Mouse (Mus musculus) lung, adult 2 months (tissue): ENCODE measurements around the gene Prx. TPM values are rescaled to one million over a fixed set of nuclear protein-coding genes. Genes with fewer than 3 reads are reported as not detected.
"Not testable (repeated sequence)": the region's sequence is repeated elsewhere in the genome, so short reads cannot be mapped to it uniquely, and the experiment has no call there.

Experiments used
- DNase-seq: peaks from one replicate; pipeline ENCODE4 v3.0.0; 2022
- H3K4me1 ChIP-seq: fragments of 200-500 bp; 2 replicates; pipeline ENCODE4 v1.6.1; 2011; ENCODE audit warnings: low read length; ENCODE audit not compliant: control insufficient read depth, insufficient read depth
- H3K4me3 ChIP-seq: fragments of 200-500 bp; replicated peaks from 2 replicates; pipeline ENCODE3; 2011; ENCODE audit warnings: low read depth, mild to moderate bottlenecking, control low read depth, low read length; ENCODE audit errors: extremely low read depth
- CTCF ChIP-seq: fragments of 200-500 bp; IDR thresholded peaks from 2 replicates; pipeline ENCODE4 v1.5.1; 2011; ENCODE audit warnings: mild to moderate bottlenecking, low read length, control low read depth; ENCODE audit not compliant: insufficient read depth
- POLR2A ChIP-seq: fragments of 200-500 bp; IDR thresholded peaks from 2 replicates; pipeline ENCODE4 v1.6.1; 2011; ENCODE audit warnings: low read depth, mild to moderate bottlenecking, control low read depth, low read length, borderline replicate concordance; ENCODE audit errors: extremely low read depth
- WGBS: fragments of 180-500 bp; shearing (Covaris S2); methylation state at CpG from one replicate; pipeline ENCODE4 v1.1.7; 2018; 5-methylcytosine and 5-hydroxymethylcytosine counted together
- polyA plus RNA-seq: library from polyadenylated mRNA; depleted of rRNA; stranded (reverse); fragments of >200 nt; gene quantifications from 2 replicates; pipeline ENCODE4 v1.2.3, GENCODE M21; 2012

Gene Prx
- polyA plus RNA-seq, 1 experiment = 67.4 TPM

DNA sequence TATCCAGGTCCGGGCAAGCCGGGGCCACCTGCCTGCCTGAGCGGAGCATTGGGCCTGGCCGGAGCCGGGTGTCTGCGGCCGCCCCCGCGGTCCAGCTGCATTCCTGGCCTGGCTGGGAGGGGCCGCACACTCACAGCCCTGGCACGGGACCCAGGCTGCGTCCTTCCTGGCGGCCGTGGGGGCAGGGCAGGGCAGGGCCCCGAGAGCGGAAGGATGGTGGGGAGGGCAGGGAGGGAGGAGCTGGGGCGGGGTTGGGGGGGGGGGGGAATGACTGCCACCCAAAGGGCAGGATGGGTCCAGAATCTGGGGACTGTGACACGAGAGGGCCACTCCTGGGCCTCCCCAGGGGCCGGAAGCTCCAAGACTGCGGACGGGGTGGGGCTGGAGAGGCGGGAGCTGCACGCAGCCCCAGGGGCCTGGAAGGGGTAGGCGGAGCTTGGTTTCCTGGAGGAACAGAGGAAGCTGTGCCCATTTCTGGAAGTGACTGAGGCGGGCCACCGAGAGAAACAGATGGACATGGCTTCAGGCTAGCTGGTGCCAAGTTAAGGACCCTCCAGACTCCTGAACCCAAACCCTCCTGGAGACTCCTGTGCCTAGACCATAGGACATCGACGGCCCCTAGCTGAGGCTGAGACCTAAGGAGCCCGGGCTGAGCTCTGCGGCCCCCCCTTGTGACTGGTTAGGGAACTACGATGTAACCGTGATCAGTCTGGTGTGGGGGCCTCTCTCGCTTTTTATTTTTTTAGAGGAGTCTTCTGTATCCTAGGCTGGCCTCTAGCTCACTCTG is 8.4 kb upstream of the Prx start:
- TF ChIP-seq POLR2A (peak; percentile 79; the same call in 1 of the 2 replicates), CTCF (peak; percentile 46)
- Histone ChIP-seq H3K4me3 (peak overlapping the region; percentile 54), H3K4me1 (peaks cover 21% of the 10 kb centered on the region)
- peak; percentile 94 for DNase-seq
- under 1% methylated on average over 33 of the region's 33 CpGs for WGBS

DNA sequence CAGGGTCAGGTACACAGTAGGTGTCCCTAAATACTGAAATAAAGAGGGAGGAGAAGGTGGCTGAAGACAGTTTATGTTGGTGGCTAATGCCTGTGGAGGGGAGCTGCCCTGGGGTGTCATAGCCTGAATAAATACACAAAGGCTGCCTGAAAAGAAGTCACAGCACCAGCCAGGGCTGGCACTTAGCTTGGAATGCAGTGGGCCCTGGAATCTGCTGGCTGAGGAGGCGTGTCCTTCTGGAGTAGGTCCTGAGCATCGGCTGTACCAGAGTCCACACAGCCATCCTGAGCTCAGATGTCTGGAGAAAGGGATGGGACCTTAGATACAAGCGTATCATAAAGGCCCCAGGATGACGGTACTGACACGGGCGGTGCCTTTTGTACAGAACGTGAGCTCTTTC is 7.3 kb upstream of the Prx start:
- Histone ChIP-seq H3K4me1 (peaks cover 21% of the 10 kb centered on the region), H3K4me3 (no peak overlapping the region)
- DNase-seq = peak; percentile 46
- WGBS = 49% methylated on average over 7 of the region's 7 CpGs
- no peak for TF ChIP-seq CTCF
- no peak for TF ChIP-seq POLR2A

DNA sequence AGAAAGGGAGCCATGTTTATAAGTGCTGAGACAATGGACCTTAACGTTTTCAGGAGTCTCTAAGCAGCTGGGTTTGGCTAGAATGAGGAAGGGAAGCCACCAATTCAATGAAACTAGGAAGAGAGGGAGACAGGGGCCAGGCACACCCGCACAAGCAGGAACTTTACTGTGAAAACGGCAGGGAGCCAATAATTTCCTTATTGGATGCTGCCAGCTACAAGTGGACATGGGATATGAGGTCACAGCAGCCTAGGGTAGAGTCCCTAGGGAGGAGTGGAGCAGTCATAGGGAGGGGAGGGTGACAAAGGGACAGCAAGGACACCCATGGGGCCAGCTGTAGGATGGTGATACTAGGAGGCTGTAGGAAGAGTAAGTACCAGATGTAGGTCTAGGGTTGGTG is 6.1 kb upstream of the Prx start:
- WGBS = 25% methylated on average over 3 of the region's 3 CpGs
- H3K4me1 ChIP-seq = peaks cover 21% of the 10 kb centered on the region
- H3K4me3 ChIP-seq = no peak overlapping the region
- TF ChIP-seq POLR2A = no peak
- no peak for TF ChIP-seq CTCF
- DNase-seq = no peak

DNA sequence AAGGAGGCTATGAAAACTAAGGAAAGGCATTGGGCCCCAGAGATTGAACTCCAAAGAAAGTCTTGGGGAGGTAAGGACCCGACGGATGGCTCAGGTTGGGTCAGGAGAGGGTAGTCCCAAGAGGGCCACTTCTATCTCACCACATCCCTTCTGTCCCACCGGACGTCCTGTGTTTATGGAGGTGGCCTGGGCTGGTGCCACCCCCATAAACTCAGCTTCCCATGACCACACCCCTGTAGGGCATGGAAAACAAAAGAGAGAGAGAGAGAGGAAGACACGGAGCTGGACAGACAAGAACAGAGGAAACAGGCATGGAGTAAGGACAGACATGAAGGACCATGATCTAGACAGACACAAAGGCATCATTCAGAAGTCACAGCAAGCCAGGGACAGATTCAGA is 5.7 kb upstream of the Prx start:
- Histone ChIP-seq H3K4me1 (peaks cover 18% of the 10 kb centered on the region), H3K4me3 (no peak overlapping the region)
- TF ChIP-seq POLR2A (no peak), CTCF (no peak)
- DNase-seq = no peak
- 46% methylated on average over 5 of the region's 5 CpGs for WGBS

DNA sequence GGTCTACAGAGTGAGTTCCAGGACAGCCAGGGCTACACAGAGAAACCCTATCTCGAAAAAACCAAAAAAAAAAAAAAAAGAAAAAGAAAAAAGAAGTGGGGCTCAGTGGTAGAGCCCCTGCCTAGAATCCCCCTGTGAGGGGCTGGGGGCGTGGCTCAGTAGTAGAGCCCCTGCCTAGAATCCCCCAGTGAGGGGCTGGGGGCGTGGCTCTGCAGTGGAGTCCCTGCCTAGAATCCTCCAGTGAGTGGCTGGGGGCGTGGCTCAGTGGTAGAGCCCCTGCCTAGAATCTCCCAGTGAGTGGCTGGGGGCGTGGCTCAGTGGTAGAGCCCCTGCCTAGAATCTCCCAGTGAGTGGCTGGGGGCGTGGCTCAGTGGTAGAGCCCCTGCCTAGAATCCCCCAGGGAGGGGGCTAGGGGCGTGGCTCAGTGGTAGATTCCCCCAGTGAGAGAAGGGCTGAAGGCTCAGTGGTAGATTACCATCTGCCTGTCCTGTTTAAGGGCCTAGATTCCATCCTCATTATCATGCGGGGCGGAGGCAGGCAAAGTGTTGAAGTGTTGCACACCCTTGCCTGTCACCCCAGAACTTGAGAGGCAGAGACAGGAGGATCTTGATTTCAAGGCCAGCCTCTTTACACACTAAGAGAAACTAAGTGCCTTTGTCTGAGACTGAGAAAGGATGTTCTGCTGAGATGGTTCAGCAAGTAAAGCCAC is 4.3 kb upstream of the Prx start:
- not testable (repeated sequence) for H3K4me3 ChIP-seq, DNase-seq
- H3K4me1 ChIP-seq = peaks cover 11% of the 10 kb centered on the region
- WGBS = 92% methylated on average over 8 of the region's 9 CpGs

DNA sequence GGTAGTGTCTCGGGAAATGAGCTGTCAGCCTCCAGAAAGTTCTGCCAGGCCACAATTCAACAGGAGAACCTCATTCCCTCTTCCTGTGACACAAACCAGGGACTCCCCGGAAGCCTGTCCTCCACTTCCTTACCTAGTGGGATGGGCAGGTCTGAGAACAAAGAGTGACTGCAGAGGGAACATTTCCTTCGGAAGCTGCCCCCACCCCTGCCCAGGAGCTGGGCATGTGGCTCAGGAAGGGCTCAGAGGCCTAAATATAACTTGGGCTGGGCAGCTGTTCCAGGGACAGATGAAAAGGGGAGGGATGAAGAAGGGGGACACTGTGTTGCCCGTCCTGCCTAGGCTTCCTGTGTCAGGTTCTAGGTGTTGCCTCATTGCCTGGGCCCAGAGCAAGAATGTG is 2.5 kb downstream of the Prx start:
- peaks cover 3% of the 10 kb centered on the region; the same call in 1 of the 2 replicates for H3K4me1 ChIP-seq
- TF ChIP-seq CTCF (no peak), POLR2A (no peak)
- WGBS = 34% methylated on average over 4 of the region's 4 CpGs
- DNase-seq = no peak
- peak overlapping the region; percentile 34 for H3K4me3 ChIP-seq

DNA sequence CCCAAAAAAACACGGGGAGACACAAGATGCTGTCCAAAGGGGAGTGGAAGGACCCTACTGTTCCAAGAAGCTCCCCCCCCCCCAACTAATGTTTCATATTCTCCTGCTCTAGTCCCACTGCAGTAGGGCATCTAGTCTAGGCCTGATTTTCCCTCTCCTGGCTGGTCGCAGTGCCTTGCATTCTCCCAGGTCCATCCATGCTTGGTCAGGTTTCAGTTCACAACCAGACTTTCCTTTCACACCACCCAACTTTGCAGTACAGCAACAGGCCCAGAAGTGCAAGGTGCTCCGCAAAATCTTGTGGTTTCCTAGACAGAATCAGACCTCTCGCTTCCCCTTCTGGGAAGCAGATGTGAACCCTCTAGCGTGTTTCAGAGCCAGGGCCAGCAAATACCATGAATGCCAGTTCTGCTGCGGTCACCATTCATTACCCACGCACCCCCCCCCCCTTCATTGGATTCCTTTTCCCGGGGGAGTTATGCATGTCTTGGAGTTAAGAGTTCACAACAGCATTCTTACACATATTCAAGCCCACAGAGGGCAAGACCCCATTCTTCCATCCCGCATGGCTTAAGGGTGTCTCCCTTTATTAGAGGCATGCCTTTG is 7.7 kb downstream of the Prx start:
- WGBS = 25% methylated on average over 9 of the region's 9 CpGs
- TF ChIP-seq CTCF = no peak
- TF ChIP-seq POLR2A = no peak
- Histone ChIP-seq H3K4me3 (no peak overlapping the region), H3K4me1 (no peaks in the 10 kb centered on the region)
- DNase-seq = no peak

DNA sequence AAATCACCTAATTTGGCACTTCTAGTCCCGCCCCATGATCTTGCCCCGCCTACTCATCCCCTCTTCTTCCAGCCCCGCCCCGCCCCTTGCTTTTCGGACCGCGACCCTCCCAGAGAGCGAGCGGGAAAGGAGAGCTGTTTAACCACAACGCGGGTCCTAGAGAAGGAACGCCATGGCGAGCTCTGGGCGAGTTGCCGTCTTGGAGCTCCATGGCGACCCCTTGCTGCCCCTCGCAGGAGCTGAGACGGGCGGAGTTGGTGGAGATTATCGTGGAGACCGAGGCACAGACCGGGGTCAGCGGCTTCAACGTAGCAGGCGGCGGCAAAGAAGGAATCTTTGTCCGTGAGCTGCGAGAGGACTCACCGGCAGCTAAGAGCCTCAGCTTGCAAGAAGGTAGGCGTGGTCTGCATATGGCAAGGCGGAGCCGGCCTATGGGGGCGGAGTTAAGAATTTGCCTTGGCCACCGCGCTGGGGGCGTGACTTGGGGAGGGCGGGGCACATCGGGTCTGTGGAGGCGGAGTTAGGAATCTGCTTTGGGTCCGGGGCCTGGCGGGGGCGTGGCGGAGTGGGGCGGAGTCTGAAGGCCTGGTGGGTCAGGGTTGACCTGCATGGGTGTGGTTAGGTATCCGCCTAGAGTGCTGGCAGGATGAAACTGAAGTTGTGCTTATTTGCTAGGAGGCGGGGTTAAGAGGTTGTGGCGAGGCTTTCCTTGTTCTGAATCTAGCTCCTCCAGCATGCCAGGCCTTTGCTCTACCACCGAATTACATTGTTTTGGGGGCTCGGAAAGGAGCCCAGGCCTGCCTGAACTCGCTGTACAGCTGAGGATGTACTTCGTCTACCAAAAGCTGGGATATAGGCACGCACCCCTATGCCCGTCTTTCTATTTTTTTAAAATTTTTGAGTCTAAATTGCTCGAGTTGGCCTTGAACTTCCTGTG is 8.9 kb downstream of the Prx start:
- 2% methylated on average over 54 of the region's 54 CpGs for WGBS
- peak; percentile 99 for DNase-seq
- H3K4me3 ChIP-seq = peak overlapping the region; percentile 89
- no peaks in the 10 kb centered on the region for H3K4me1 ChIP-seq
- TF ChIP-seq POLR2A (peak; percentile 95), CTCF (no peak)

DNA sequence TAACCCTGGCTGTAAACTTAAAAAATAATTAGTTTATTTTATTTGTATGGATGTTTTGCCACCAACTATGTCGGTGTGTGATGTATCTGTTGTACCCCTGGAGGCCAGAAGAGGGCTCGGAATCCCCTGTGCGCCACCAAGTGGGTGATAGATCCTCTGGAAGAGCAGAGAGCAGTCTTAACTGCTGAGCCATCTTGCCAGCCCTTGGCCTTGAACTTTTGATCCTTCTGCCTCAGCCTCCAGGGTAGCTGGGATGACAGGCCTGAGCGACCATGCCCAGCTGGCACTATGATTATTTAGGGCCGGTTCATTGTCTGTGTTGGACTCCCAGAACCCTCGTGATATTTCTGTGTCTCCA is 9.5 kb downstream of the Prx start:
- H3K4me3 ChIP-seq = no peak overlapping the region
- DNase-seq = peak; percentile 51
- 18% methylated on average over 6 of the region's 6 CpGs for WGBS
- no peak for TF ChIP-seq POLR2A
- TF ChIP-seq CTCF = peak; percentile 80
- no peaks in the 10 kb centered on the region for H3K4me1 ChIP-seq
